Mouse (Mus musculus): Measurements from ENCODE around the gene Fam13c. TPM values are rescaled to one million over a fixed set of nuclear protein-coding genes. Genes with fewer than 3 reads are reported as not detected.

Gene Fam13c
- polyA plus RNA-seq, 1 experiment: 15.0 TPM

DNA sequence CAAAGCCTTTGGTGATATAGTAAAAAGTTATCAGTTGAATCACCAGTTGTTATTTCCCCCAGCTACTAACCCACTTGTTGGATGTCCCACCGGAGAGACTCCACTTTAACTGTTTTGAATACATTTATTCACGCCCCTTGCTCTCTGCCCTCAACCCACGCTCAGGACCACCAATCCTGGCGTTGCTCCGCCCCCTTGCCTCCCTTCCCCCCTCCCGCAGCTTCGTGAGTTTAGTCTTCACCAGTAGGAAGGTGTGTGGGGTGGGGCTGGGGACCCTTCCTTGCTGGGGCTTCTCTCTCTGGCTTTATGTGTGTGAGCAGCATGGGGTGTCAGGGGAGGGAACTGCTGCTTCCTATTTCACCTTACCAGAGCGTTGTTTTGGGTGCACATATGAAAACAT, 8.9 kb downstream of the Fam13c start:
- Histone ChIP-seq H3K27me3 (ENCODE audit: control insufficient read depth, insufficient read depth, insufficient read length) (no peaks in the 10 kb centered on the region), H3K79me2 (ENCODE audit: control insufficient read depth, insufficient read depth) (no peaks in the 10 kb centered on the region), H3K36me3 (ENCODE audit: control insufficient read depth, insufficient read depth) (peaks cover 10% of the 10 kb centered on the region), H3K4me2 (ENCODE audit: low read depth) (no peak overlapping the region), H3ac (ENCODE audit: control insufficient read depth, insufficient read length) (no peak overlapping the region), H3K4me3 (no peak overlapping the region)
- TF ChIP-seq SRF (IDR thresholded peaks at IDR 0.05; ENCODE audit: control insufficient read depth, insufficient read length, low read depth) (no peak), TCF3 (IDR thresholded peaks at IDR 0.05; ENCODE audit: insufficient read length, low read depth) (no peak), POLR2AphosphoS2 (IDR thresholded peaks at IDR 0.05; ENCODE audit: insufficient read length, low read depth) (no peak), REST (IDR thresholded peaks at IDR 0.05; ENCODE audit: insufficient read depth, insufficient read length) (no peak), POLR2A (IDR thresholded peaks at IDR 0.05; ENCODE audit: insufficient read length, low read depth) (no peak), USF1 (IDR thresholded peaks at IDR 0.05; ENCODE audit: low read depth) (no peak), MYOG (IDR thresholded peaks at IDR 0.05; ENCODE audit: control insufficient read depth in 1 of 3, insufficient read depth in 1 of 3, insufficient read length in 2 of 3, low read depth in 2 of 3) (no peak), MAX (IDR thresholded peaks at IDR 0.05; ENCODE audit: low read depth) (no peak), E2F4 (IDR thresholded peaks at IDR 0.05; ENCODE audit: insufficient read depth) (no peak), TCF12 (IDR thresholded peaks at IDR 0.05; ENCODE audit: insufficient read depth, poor library complexity, severe bottlenecking) (no peak), CEBPB (IDR thresholded peaks at IDR 0.05; ENCODE audit: insufficient read depth, poor library complexity, severe bottlenecking) (no peak), MYOD1 (IDR thresholded peaks at IDR 0.05; ENCODE audit: control insufficient read depth in 1 of 3, insufficient read length in 2 of 3, low read depth in 2 of 3) (no peak)

DNA sequence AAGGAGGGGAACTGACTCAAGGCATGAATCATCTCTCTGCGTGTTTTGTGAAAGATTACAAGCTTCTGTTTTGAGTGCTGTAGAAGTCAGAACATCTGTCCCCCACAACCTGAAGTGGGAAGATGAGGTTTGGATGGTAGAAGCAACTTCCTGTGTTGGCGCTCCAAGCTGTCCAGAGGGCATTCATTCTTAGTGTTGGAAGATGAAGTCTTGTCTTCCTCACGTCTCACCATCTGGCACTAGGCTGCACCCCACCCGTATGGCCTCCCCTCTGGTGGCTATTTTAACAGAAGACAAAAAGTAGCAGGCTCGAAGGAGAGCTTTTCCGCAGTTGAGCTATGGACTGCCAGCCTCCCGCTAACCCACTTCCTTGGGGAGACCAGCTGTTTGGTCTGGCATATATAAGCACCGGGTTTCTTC, 15.6 kb downstream of the Fam13c start:
- no peak overlapping the region for H3ac ChIP-seq (ENCODE audit: control insufficient read depth, insufficient read length)
- TF ChIP-seq E2F4 (IDR thresholded peaks at IDR 0.05; ENCODE audit: insufficient read depth): no peak
- no peak for TF ChIP-seq TCF12 (IDR thresholded peaks at IDR 0.05; ENCODE audit: insufficient read depth, poor library complexity, severe bottlenecking)
- no peak for TF ChIP-seq POLR2AphosphoS2 (IDR thresholded peaks at IDR 0.05; ENCODE audit: insufficient read length, low read depth)

DNA sequence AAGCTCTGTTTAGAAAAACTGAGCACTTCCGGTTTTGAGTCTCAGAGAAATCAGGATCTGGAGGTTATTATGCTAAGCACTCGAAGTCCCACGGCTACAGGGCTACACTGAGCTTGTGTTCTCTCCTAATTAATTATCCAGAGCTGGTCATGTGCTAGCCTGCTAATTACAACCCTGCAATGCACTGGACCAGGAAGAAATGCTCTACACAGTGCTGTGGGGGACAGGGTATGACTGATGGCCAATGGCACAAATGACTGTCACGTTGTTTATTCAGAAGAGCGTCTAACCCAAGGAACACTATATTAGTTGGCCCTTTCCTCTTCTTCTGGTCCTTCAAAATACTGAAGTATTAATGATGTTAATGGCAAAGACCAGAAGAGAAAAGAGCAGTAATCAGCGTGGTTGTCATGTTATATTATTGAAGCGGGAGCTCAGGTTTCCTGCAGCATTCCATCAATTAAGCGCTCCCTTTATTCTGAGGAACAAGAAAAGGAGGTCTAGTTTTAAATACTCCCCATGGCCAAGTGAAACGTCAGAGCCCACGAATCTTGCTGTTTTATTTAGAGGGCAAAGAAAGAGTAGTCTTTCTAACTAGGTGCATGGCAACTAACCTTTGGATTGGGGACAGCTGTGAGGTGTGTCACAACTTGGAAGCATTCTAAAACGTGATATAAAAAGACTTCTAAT, 18.4 kb downstream of the Fam13c start:
- H3K36me3 ChIP-seq (ENCODE audit: control insufficient read depth, insufficient read depth): peaks cover 8% of the 10 kb centered on the region
- H3ac ChIP-seq (ENCODE audit: control insufficient read depth, insufficient read length): no peak overlapping the region
- H3K27me3 ChIP-seq (ENCODE audit: control insufficient read depth, insufficient read depth, insufficient read length): no peaks in the 10 kb centered on the region
- H3K4me2 ChIP-seq (ENCODE audit: low read depth): no peak overlapping the region
- no peaks in the 10 kb centered on the region for H3K79me2 ChIP-seq (ENCODE audit: control insufficient read depth, insufficient read depth)
- H3K4me3 ChIP-seq: no peak overlapping the region
- TF ChIP-seq MAX (IDR thresholded peaks at IDR 0.05; ENCODE audit: low read depth) (no peak), MYOG (IDR thresholded peaks at IDR 0.05; ENCODE audit: control insufficient read depth in 1 of 3, insufficient read depth in 1 of 3, insufficient read length in 2 of 3, low read depth in 2 of 3) (no peak), USF1 (IDR thresholded peaks at IDR 0.05; ENCODE audit: low read depth) (no peak), CEBPB (IDR thresholded peaks at IDR 0.05; ENCODE audit: insufficient read depth, poor library complexity, severe bottlenecking) (no peak), POLR2A (IDR thresholded peaks at IDR 0.05; ENCODE audit: insufficient read length, low read depth) (no peak), TCF3 (IDR thresholded peaks at IDR 0.05; ENCODE audit: insufficient read length, low read depth) (no peak), REST (IDR thresholded peaks at IDR 0.05; ENCODE audit: insufficient read depth, insufficient read length) (no peak), TCF12 (IDR thresholded peaks at IDR 0.05; ENCODE audit: insufficient read depth, poor library complexity, severe bottlenecking) (no peak), POLR2AphosphoS2 (IDR thresholded peaks at IDR 0.05; ENCODE audit: insufficient read length, low read depth) (no peak), MYOD1 (IDR thresholded peaks at IDR 0.05; ENCODE audit: control insufficient read depth in 1 of 3, insufficient read length in 2 of 3, low read depth in 2 of 3) (no peak), SRF (IDR thresholded peaks at IDR 0.05; ENCODE audit: control insufficient read depth, insufficient read length, low read depth) (no peak), E2F4 (IDR thresholded peaks at IDR 0.05; ENCODE audit: insufficient read depth) (no peak)

More for the DNA sequence above, 15.6 kb downstream of the Fam13c start:
- peaks cover 14% of the 10 kb centered on the region for H3K36me3 ChIP-seq (ENCODE audit: control insufficient read depth, insufficient read depth)
- H3K27me3 ChIP-seq (ENCODE audit: control insufficient read depth, insufficient read depth, insufficient read length): no peaks in the 10 kb centered on the region
- H3K79me2 ChIP-seq (ENCODE audit: control insufficient read depth, insufficient read depth): no peaks in the 10 kb centered on the region
- no peak overlapping the region for H3K4me2 ChIP-seq (ENCODE audit: low read depth)
- no peak overlapping the region for H3K4me3 ChIP-seq

DNA sequence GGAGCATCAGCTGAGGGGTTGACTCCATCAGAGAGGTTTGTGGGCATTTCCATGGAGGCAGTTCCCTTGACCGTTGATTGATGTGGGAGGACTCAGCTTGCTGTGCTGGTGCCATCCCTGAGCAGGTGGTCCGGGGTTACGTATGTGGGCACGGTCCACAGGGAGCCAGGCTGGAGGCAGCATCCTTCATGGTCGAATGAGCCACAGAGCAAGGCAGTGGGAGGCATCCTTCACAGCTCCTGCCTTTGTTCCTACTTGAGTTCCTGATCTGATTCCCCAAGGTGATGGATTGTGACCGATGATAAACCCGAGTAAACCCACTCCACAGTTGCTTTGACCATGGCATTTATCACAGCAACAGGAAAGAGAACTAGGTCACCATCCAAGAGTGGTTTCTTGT, 25.4 kb downstream of the Fam13c start:
- no peak overlapping the region for H3K4me2 ChIP-seq (ENCODE audit: low read depth)
- no peaks in the 10 kb centered on the region for H3K36me3 ChIP-seq (ENCODE audit: control insufficient read depth, insufficient read depth)
- H3K27me3 ChIP-seq (ENCODE audit: control insufficient read depth, insufficient read depth, insufficient read length): no peaks in the 10 kb centered on the region
- H3K79me2 ChIP-seq (ENCODE audit: control insufficient read depth, insufficient read depth): no peaks in the 10 kb centered on the region
- H3K4me3 ChIP-seq: no peak overlapping the region
- H3ac ChIP-seq (ENCODE audit: control insufficient read depth, insufficient read length): no peak overlapping the region
- no peak for TF ChIP-seq MYOD1 (IDR thresholded peaks at IDR 0.05; ENCODE audit: control insufficient read depth in 1 of 3, insufficient read length in 2 of 3, low read depth in 2 of 3)
- TF ChIP-seq USF1 (IDR thresholded peaks at IDR 0.05; ENCODE audit: low read depth): no peak

DNA sequence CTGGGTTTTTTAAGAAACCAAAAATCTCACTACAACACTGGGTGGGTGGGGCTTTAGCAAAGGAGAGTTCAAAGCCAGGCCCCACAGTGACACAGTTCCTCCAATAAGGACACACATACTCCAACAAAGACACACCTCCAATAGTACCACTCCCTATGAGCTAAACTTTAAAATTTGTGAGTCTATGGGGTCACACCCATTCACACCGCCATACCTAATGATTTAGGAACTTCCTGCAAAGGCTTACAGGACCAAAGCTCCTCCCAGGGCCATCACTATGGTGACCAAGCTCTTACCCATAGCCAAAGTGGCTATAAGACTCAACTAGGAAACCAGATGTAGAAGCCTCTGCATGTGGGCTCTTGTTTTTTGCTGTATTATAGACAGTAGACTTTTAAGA, 30.6 kb downstream of the Fam13c start:
- Histone ChIP-seq H3ac (ENCODE audit: control insufficient read depth, insufficient read length) (no peak overlapping the region), H3K4me3 (no peak overlapping the region), H3K4me2 (ENCODE audit: low read depth) (no peak overlapping the region), H3K79me2 (ENCODE audit: control insufficient read depth, insufficient read depth) (no peaks in the 10 kb centered on the region), H3K36me3 (ENCODE audit: control insufficient read depth, insufficient read depth) (peaks cover 20% of the 10 kb centered on the region), H3K27me3 (ENCODE audit: control insufficient read depth, insufficient read depth, insufficient read length) (no peaks in the 10 kb centered on the region)
- TF ChIP-seq POLR2AphosphoS2 (IDR thresholded peaks at IDR 0.05; ENCODE audit: insufficient read length, low read depth): no peak
- TF ChIP-seq CEBPB (IDR thresholded peaks at IDR 0.05; ENCODE audit: insufficient read depth, poor library complexity, severe bottlenecking): no peak
- no peak for TF ChIP-seq E2F4 (IDR thresholded peaks at IDR 0.05; ENCODE audit: insufficient read depth)
- TF ChIP-seq USF1 (IDR thresholded peaks at IDR 0.05; ENCODE audit: low read depth): no peak
- TF ChIP-seq MAX (IDR thresholded peaks at IDR 0.05; ENCODE audit: low read depth): no peak
- no peak for TF ChIP-seq REST (IDR thresholded peaks at IDR 0.05; ENCODE audit: insufficient read depth, insufficient read length)
- TF ChIP-seq POLR2A (IDR thresholded peaks at IDR 0.05; ENCODE audit: insufficient read length, low read depth): no peak
- TF ChIP-seq MYOG (IDR thresholded peaks at IDR 0.05; ENCODE audit: control insufficient read depth in 1 of 3, insufficient read depth in 1 of 3, insufficient read length in 2 of 3, low read depth in 2 of 3): no peak
- TF ChIP-seq MYOD1 (IDR thresholded peaks at IDR 0.05; ENCODE audit: control insufficient read depth in 1 of 3, insufficient read length in 2 of 3, low read depth in 2 of 3): no peak
- no peak for TF ChIP-seq TCF3 (IDR thresholded peaks at IDR 0.05; ENCODE audit: insufficient read length, low read depth)

Data from myocyte (in vitro differentiated cells).